Mouse (Mus musculus) ZHBTc4 (cell line): Measurements from ENCODE around the gene Prss57.

ENCODE experiments used
- DNase-seq: peaks from one replicate; pipeline ENCODE4 v3.0.0-alpha.2; 2011; ENCODE audit warnings: low read depth, low spot score

Gene Prss57

DNA sequence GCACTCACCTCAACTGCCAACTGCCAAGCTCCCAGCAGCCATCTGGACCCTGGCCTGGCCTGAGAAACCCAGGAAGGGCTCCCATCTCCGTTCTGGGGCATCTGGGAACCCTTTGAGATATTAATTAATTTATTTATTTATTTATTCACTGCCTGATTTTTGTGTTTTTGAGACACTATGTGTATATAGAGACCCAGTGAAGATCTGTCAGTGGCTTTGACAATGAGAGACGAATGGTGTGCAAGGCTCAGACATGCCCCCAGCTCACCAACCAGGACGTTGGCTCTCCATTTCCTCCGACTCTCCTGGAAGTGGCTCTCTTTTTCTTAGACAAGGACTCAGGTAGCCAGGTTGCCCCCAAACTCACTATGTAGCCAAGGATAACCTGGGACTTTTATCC is at the start of gene Prss57:
Gene Prss57 (minus strand): TSS at position 101 of the 400 bp plus-strand sequence.
- DNase-seq, result no peak

DNA sequence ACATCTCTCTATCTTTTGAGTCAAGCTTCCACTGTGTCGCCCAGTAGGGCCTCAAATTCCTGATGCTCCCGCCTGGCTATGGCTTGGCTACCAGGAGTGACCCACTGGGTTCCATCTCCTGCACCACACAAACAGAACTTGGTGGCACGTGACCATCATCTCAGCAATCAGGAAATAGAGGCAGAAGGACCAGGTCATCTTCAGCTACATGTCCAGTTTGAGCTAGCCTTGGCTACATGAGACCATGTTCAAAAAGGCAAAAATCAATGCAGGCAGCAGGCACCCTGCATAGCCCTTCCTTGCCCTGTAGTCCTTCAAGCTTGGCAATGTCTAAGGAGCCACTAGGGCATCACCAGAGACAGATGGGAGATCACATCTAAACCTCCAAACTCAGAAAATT is 49.3 kb upstream of the Prss57 start:
- DNase-seq, result no peak

DNA sequence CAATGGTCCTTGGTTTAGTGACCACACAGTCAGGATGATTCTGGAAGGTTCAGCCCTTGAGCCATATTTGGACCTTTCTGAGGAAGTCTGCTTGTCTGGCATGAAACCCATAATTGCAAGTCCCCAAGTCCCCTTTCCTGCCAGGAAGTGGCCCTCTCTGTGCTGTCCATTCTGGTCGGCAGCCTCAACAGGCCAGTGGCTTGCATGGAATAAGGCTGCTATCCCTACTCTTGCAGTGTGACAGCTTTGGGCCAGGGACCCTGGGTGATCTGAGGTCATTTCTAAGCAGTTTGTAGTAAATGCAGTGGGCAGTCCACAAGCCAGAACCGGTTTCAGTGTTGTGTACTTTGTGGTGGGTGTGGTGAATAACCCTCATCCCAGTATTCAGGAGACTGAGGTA is 47.4 kb upstream of the Prss57 start:
- no peak for DNase-seq

- DNase-seq, result peak; percentile 74
Measured at GRCm38 (mm10) chr10:79836918-79837317, 46.2 kb upstream of the Prss57 start.

DNA sequence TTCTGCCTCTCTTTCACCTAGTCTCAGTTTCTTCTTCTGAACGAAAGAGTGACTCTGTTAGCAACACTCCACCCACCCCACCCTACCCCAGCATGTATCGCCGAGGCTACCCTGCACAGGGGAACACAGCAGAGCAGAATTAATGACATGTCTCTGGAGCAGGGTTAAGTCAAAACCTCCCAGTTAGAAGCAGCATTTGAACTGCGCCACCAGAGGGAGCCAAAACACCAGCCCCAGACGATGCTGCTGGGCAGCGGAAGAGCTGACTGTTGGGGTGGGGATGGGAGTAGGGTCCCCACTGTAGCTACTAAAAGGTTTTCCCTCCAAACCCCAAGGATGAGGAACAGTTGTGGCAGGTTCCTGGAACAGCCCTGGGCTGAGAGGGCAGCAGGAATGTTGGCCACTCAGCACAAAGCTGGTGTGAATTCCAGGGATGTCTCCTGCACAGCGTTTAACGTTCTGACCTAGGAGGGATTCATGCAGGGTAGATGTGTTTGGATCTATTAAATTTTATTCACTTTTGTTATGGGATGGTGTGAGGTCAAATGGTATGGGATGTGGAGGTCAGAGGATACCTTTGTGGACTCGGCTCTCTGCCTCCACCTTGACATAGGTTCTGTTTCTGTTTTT is 44.1 kb upstream of the Prss57 start:
- peak; percentile 72 for DNase-seq

GRCm38 (mm10) chr10:79832786-79833181 is 42.0 kb upstream of the Prss57 start:
- no peak for DNase-seq

GRCm38 (mm10) chr10:79832026-79832785 is 41.4 kb upstream of the Prss57 start:
- DNase-seq, result no peak

DNA sequence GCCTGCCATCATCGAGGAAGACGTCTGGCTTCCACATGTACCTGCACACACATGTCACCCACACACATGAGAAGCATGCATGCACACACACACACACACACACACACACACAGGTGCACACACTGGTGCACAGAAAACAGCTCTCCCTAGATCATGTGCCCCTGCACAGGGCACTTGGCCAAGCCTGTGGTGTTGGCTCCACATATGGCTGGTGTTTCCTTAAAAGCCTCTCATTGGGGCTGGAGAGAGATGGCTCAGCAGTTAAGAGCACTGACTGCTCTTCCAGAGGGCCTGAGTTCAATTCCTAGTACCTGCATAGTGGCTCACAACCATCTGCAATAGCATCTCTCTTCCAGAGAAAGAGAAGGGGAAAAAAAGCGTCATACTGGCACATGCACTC is 40.8 kb upstream of the Prss57 start:
- no peak for DNase-seq

- DNase-seq, result peak; percentile 43
Measured at GRCm38 (mm10) chr10:79824413-79824812, 33.7 kb upstream of the Prss57 start.

GRCm38 (mm10) chr10:79823011-79823410 is 32.2 kb upstream of the Prss57 start:
- DNase-seq, result no peak

GRCm38 (mm10) chr10:79822372-79822771 is 31.6 kb upstream of the Prss57 start:
- DNase-seq, result no peak

DNA sequence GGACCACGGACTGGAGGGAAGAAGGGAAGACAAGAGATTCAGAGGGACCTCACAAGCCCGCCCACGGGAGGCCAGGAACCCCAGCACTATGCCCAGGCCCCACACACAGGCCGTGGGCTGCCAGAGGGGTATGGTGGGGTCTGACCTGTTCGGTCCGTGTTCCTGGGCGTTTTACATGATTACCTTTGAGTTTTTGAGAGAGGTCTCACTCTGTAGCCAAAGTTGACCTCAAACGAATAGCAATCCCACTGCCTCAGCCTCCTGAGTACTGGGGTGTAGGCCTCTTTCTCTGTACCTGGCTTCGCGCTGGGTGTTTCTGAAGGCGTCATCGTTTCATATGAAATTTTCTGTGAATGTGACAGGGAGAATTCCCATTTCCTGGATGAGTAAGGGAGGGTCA is 31.0 kb upstream of the Prss57 start:
- DNase-seq, result no peak

DNA sequence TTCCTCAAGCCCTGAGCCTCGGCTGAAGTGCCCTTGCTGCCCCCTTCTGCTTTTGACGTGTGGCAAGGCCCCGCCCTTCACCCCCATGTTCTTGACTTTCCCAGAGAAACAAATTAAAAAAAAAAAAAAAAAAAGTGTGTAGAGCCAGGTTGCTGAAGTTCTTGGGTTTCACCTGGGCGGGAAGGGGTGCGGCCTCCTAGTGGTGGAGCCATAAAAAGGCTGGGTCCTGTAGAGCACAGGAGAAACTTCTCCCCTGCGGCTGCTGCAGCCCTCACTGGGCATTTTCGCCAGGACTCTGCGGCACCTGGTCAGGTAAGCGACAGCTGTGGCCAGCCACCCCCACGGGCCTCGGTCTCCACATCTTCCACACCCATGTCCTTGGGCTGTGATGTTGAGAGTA is 30.0 kb upstream of the Prss57 start, which contains the start of gene Misp:
Gene Misp (plus strand): TSS at position 208 of the 400 bp plus-strand sequence.
- peak; percentile 39 for DNase-seq

GRCm38 (mm10) chr10:79820277-79820676 is 29.5 kb upstream of the Prss57 start:
- no peak for DNase-seq

- DNase-seq, result no peak
Measured at GRCm38 (mm10) chr10:79819606-79820005, 28.8 kb upstream of the Prss57 start.

- DNase-seq, result no peak
Measured at GRCm38 (mm10) chr10:79818225-79818624, 27.5 kb upstream of the Prss57 start.

- no peak for DNase-seq
Measured at GRCm38 (mm10) chr10:79817111-79817510, 26.4 kb upstream of the Prss57 start.

DNA sequence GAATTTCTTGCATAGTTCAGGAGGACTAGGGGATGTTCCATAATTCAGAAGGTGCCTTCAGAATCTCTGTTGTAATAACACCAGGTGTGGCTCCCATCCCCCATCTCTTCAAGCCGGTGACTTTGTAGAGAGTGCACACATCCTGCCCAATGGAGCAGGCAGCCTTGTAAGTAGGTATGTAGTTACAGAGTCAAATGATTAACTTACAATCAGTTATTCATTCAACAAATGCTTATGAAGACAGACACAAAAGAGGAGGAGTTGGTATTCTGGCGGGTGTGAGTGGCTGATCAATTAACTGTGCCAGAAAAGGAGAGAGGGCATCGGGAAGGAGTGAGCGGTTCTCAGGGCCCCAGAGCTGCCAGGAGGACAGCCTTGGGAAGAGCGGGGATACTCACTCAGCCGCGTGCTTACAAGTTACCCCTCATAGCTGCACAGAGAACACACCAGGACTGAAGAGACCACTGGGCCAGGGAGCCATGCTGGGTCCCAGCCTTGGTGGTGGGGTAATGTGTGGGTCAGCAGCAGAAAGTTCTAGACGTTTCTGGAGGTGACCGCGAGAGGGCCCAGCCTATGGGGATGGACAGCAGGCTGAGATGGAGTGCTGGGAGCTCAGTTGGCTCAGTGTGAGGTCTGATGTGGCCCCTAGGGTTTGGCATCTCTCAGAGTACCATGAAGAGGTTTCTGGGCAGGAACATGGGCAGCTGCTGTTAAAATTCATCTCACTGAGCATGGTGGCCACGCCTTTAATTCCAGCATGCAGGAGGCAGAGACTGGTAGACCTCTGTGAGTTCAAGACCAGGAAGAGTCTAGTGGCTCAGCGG is 25.1 kb upstream of the Prss57 start:
- DNase-seq, result no peak

DNA sequence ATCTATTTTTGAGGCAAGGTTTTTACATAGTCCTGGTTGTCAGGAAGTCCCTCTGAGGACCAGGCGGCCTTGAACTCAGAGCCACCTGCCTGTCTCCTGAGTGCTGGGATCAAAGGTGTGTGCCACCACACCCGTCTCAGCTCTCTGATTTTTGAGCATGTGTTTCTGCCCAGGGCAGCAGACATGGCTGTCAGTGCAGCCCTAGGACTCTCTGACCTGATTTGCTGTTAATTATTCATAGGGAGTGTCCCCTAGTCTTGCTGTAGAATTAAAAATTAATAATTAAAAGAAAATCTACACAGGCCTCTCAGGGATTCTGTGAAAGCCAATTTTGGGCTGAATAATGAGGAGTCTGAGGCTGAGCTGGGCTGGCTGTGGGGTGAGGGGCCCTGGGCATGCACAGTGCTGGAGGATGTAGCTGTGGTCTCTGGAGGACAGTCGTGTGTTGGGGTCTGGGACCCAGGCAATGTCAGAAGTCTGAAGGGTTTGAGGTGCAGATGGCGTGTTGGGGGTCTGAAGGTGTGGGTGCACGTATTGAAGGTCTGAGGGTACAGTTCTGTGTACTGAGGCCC is 23.6 kb upstream of the Prss57 start:
- DNase-seq, result no peak

- DNase-seq, result peak; percentile 73
Measured at GRCm38 (mm10) chr10:79811736-79812637, 21.2 kb upstream of the Prss57 start.

- DNase-seq, result no peak
Measured at GRCm38 (mm10) chr10:79808728-79809127, 18.0 kb upstream of the Prss57 start.
